Mouse (Mus musculus): ENCODE results near the gene Celsr3.

DNA sequence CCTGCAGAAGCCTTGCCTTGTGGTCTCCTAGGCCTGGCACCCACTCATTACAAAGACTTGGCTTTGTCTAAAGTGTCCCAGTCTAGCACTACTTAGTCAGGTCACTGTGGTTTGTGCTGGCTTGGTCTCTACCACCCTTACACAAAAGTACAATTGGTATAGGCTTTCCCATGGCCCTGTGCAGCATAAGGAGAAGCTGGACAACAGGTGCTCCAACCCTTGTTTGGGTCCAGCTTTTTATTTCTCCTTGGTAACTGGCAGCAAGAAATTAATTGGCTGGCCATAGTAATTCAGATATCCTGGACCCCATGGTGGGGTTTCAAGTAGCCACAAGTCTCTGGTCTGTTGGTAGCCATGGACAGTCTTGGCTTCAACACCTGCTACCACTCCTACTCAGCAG lies 19.7 kb upstream of the Celsr3 start:
- TF ChIP-seq CTCF (IDR thresholded peaks at IDR 0.05; ENCODE audit: control insufficient read depth, insufficient read depth, low read length) (no peak), POLR2A (IDR thresholded peaks at IDR 0.05; ENCODE audit: borderline replicate concordance, control insufficient read depth, low read depth, low read length) (no peak)

Measured in bone marrow, adult 2 months (tissue).